Mouse (Mus musculus) lung, adult 2 months (tissue): ENCODE measurements around the gene Inka2.

Experiments
- CTCF ChIP-seq: fragments of 200-500 bp; IDR thresholded peaks from 2 replicates; pipeline ENCODE4 v1.5.1; 2011; ENCODE audit warnings: mild to moderate bottlenecking, low read length, control low read depth; ENCODE audit not compliant: insufficient read depth
- POLR2A ChIP-seq: fragments of 200-500 bp; IDR thresholded peaks from 2 replicates; pipeline ENCODE4 v1.6.1; 2011; ENCODE audit warnings: low read depth, mild to moderate bottlenecking, control low read depth, low read length, borderline replicate concordance; ENCODE audit errors: extremely low read depth

DNA sequence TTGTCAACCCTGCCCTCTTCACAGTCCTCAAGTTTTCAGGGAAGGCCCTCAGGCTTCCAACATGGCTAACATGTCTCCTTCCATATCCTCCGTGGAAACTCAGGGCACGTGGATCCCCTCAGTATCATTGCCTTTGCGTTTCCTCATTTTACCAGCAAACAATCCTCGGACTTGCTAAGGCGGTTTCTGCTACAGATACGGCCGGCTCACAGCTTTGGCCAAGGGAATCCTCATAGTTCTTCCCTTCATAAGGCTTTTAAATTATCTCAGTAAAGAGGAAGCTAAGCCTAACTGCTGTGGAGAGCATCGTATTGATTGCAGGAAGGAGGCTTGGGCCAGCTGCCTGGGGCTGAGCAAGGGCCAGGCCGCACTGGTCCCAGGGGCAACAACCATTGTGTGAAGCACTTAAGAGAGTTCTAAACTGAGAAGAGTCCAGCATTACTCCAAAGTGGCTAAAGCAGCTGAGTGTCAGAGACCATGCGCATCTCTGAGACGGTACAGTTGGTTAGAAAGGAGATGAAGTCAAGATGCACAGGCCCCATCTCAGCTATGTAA lies 49.3 kb upstream of the Inka2 start:
- TF ChIP-seq CTCF (no peak), POLR2A (no peak)
